In the genomic region with DNA sequence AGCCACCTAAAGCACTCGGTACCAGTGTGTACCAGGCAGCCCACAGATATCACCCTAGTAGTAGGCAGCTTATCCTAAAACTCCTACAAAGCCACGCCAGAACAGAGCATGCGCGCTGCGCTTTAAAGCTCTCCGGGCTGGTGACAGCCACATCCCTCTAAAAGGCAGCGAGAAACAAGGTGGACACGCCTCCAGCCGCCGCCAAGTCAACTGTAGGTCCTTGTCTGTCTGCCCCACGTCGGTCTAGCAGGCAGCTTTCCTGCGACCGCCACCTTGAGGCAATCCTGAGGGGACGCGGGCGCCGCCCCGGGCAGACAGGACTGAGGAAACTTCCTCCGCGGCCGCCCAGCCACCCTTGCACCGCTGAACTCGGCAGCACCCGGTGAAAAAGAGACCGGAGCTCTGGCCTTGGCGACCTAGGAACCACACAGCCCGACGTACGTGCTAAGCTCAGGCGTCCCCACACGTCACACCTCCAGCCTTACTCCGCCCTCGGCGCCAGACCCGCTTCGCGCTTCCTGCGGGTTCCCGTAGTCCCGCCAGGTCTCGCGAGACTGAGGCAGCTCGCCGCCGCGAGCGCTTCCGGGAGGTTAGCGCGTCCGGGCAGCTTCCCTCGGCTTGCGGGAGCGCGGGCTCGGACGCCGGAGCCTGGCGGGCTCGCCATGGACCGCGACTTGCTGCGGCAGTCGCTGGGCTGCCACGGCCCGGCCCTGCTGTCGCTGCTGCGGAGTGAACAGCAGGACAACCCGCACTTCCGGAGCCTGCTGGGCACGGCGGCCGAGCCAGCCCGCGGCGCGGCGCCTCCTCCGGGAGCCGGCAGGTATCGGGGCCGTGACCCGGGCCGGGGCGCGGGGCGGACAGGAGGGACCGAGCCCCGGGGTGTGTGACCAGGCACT, we compare ENCODE assay signal across 8 mouse cellular contexts. TPM values are rescaled to one million over a fixed set of nuclear protein-coding genes. Genes with fewer than 3 reads are reported as not detected.
DNase-seq lines count a peak whose midpoint lies in the region; ATAC-seq and TF ChIP-seq lines count a peak whose summit lies in the region.

Gene Ttc14, plus strand, starts transcription at position 216 of the 896 bp plus-strand sequence.

- no peaks in the 10 kb centered on the region for H3K27me3 ChIP-seq in hindbrain, postnatal 0 days (ENCODE audit: insufficient read depth, low read length)

- TF ChIP-seq CTCF in gastrocnemius, adult 2 months (IDR thresholded peaks at IDR 0.05) = peak; percentile 57
- TF ChIP-seq CTCF in hindbrain, postnatal 0 days (IDR thresholded peaks at IDR 0.05; ENCODE audit: low read depth) = peak; percentile 65
- TF ChIP-seq CTCF in left cerebral cortex, adult 2 months (IDR thresholded peaks at IDR 0.05) = peak; percentile 44

- no peaks in the 10 kb centered on the region for H3K9me3 ChIP-seq in hindbrain, postnatal 0 days (ENCODE audit: low read length)

- H3K36me3 ChIP-seq in hindbrain, postnatal 0 days (ENCODE audit: insufficient read depth, low read length) = peaks cover 4% of the 10 kb centered on the region; the same call in 1 of the 2 replicates

- peak; percentile 99 for DNase-seq in ZHBTc4 (ENCODE audit: low read depth, low spot score)
- DNase-seq in gastrocnemius, adult 2 months = peak; percentile 99
- DNase-seq in hindbrain, postnatal 0 days (ENCODE audit: low spot score) = peak; percentile 99
- peak; percentile 97 to 100 for DNase-seq in left cerebral cortex, adult 2 months (ENCODE audit: extremely low spot score in 1 of 2, low spot score in 2 of 2)
- peak; percentile 97 to 99 for DNase-seq in right cerebral cortex, adult 2 months (ENCODE audit: low spot score in 2 of 2)
- DNase-seq in urinary bladder, postnatal 14 days (ENCODE audit: low spot score) = peak; percentile 99

- intact Hi-C loops in gastrocnemius, adult 2 months (cut with DNase I) = loop anchor here (10.0 kb wide), 1 partner anchor 265 kb away; no protein-coding TSS in a partner anchor
- intact Hi-C loops in left cerebral cortex, adult 2 months (cut with DNase I) = loop anchor here (2.0 kb wide), 1 partner anchor 1063 kb away; the partner anchor contains the start of genes Mrpl47 and Ndufb5

- ATAC-seq in common myeloid progenitor, adult 5-6 weeks (replicated peaks; ENCODE audit: low read depth, poor library complexity, severe bottlenecking) = peak; percentile 96
- peak; percentile 100 for ATAC-seq in hindbrain, postnatal 0 days
- peak; percentile 97 for ATAC-seq in megakaryocyte, adult 5-6 weeks (ENCODE audit: poor library complexity, severe bottlenecking)

- peak within 1 kb of the TSS; percentile 76 for H3K4me2 ChIP-seq in hindbrain, postnatal 0 days (ENCODE audit: low read depth, low read length)

- H3K4me3 ChIP-seq in gastrocnemius, adult 2 months = peak within 1 kb of the TSS; percentile 80
- H3K4me3 ChIP-seq in hindbrain, postnatal 0 days (ENCODE audit: low read length) = peak within 1 kb of the TSS; percentile 77
- peak within 1 kb of the TSS; percentile 68 for H3K4me3 ChIP-seq in left cerebral cortex, adult 2 months

- peak within 1 kb of the TSS; percentile 97 for H3K27ac ChIP-seq in gastrocnemius, adult 2 months
- H3K27ac ChIP-seq in hindbrain, postnatal 0 days = peak within 1 kb of the TSS; percentile 95
- H3K27ac ChIP-seq in left cerebral cortex, adult 2 months = peak within 1 kb of the TSS; percentile 98

- H3K9ac ChIP-seq in hindbrain, postnatal 0 days (replicated peaks; ENCODE audit: low read length) = peak within 1 kb of the TSS; percentile 90

- H3K4me1 ChIP-seq in hindbrain, postnatal 0 days (ENCODE audit: insufficient read depth, low read length) = peaks cover 6% of the 10 kb centered on the region; the same call in 1 of the 2 replicates

- under 1% methylated on average over 84 of the region's 90 CpGs for WGBS in hindbrain, postnatal 0 days

RNA-seq across cellular contexts. Expression of gene Ttc14, which starts in this region (rescaled TPM):
- total RNA-seq in common myeloid progenitor, adult 5-6 weeks (2017) = 65.5 and 77.1 TPM in 2 replicates
- 10 to 100 TPM; 11.2 to 12.9 TPM for total RNA-seq in gastrocnemius, adult 2 months (2021)
- 34.3 and 51.8 TPM in 2 replicates for total RNA-seq in hindbrain, postnatal 0 days (2014; rRNA removed)
- polyA plus RNA-seq in hindbrain, postnatal 0 days (2015; fragmentation: Nextera tagmentation; extraction: Ambion mirVana) = 60.9 and 66.6 TPM in 2 replicates
- 10 to 100 TPM; 87.3 to 91.6 TPM for total RNA-seq in left cerebral cortex, adult 2 months (2021)
- total RNA-seq in megakaryocyte, adult 5-6 weeks (2015) = 27.2 and 27.6 TPM in 2 replicates
- 50.4 and 59.9 TPM in 2 replicates for total RNA-seq in megakaryocyte, adult 5-6 weeks (2017)

Comparison
In these comparisons a context has a peak if more than half of its experiments do, and no peak if none do; other contexts are left out.
1. Peak in every context shown above with its lines: DNase-seq, ATAC-seq, H3K4me3 ChIP-seq and H3K27ac ChIP-seq.